Mouse (Mus musculus): ENCODE data around the gene Nhlh1. TPM values are rescaled to one million over a fixed set of nuclear protein-coding genes. Genes with fewer than 3 reads are reported as not detected.

Nhlh1 gene
- total and polyA plus RNA-seq, 3 experiments, result not detected

GRCm38 (mm10) chr1:172071556-172071955, 14.2 kb upstream of the Nhlh1 start:
- Histone ChIP-seq H3K79me2 (ENCODE audit: control insufficient read depth, insufficient read depth, low read length, poor library complexity) (no peaks in the 10 kb centered on the region), H3K36me3 (ENCODE audit: control insufficient read depth in 1 of 2, insufficient read depth in 2 of 2, low read length in 2 of 2) (peaks cover 0 to 8% of the 10 kb centered on the region in 2 experiments; a peak in 2 of 4 replicates), H3K27me3 (ENCODE audit: control insufficient read depth in 1 of 2, insufficient read depth in 2 of 2, low read length in 2 of 2) (no peaks in the 10 kb centered on the region), H3K4me3 (ENCODE audit: control insufficient read depth in 1 of 2, insufficient read depth in 1 of 2, low read depth in 2 of 2, low read length in 2 of 2) (no peak overlapping the region), H3K9me3 (replicated peaks; ENCODE audit: insufficient read depth, low read length) (no peaks in the 10 kb centered on the region), H3K4me1 (ENCODE audit: control insufficient read depth in 1 of 2, insufficient read depth in 2 of 2, low read length in 2 of 2) (no peaks in the 10 kb centered on the region), H3K9ac (ENCODE audit: control insufficient read depth, low read depth, low read length, poor library complexity, severe bottlenecking) (no peak overlapping the region), H3K27ac (ENCODE audit: control insufficient read depth, low read depth, low read length) (no peak overlapping the region)
- TF ChIP-seq EP300 (IDR thresholded peaks at IDR 0.05; ENCODE audit: low read depth in 1 of 2, low read length in 2 of 2), result no peak
- TF ChIP-seq USF2 (IDR thresholded peaks at IDR 0.05; ENCODE audit: borderline replicate concordance in 1 of 2, insufficient read depth in 1 of 2, low read depth in 1 of 2, low read length in 2 of 2), result no peak
- no peak for TF ChIP-seq MAZ (IDR thresholded peaks at IDR 0.05; ENCODE audit: low read depth, low read length)
- TF ChIP-seq ZNF384 (IDR thresholded peaks at IDR 0.05; ENCODE audit: low read depth, low read length), result no peak
- no peak for TF ChIP-seq NRF1 (IDR thresholded peaks at IDR 0.05; ENCODE audit: insufficient read depth, low read depth, low read length, poor library complexity, severe bottlenecking)
- TF ChIP-seq ELF1 (IDR thresholded peaks at IDR 0.05; ENCODE audit: low read depth, low read length), result no peak
- no peak for TF ChIP-seq TCF12 (IDR thresholded peaks at IDR 0.05; ENCODE audit: low read depth, low read length)
- TF ChIP-seq CHD2 (IDR thresholded peaks at IDR 0.05; ENCODE audit: low read length), result no peak
- TF ChIP-seq ZMIZ1 (IDR thresholded peaks at IDR 0.05; ENCODE audit: low read depth, low read length), result no peak
- no peak for TF ChIP-seq POLR2AphosphoS2 (IDR thresholded peaks at IDR 0.05; ENCODE audit: low read length)
- TF ChIP-seq GABPA (IDR thresholded peaks at IDR 0.05; ENCODE audit: low read depth, low read length), result no peak
- no peak for TF ChIP-seq ETS1 (IDR thresholded peaks at IDR 0.05; ENCODE audit: low read depth, low read length)
- no peak for TF ChIP-seq RAD21 (IDR thresholded peaks at IDR 0.05; ENCODE audit: low read depth, low read length)
- TF ChIP-seq MYB (IDR thresholded peaks at IDR 0.05; ENCODE audit: low read depth, low read length), result no peak
- no peak for TF ChIP-seq POLR2A (IDR thresholded peaks at IDR 0.05; ENCODE audit: control insufficient read depth in 1 of 2, insufficient read depth in 1 of 2, low read depth in 1 of 2, low read length in 2 of 2, poor library complexity in 1 of 2)
- TF ChIP-seq ZKSCAN1 (IDR thresholded peaks at IDR 0.05; ENCODE audit: low read depth, low read length), result no peak
- DNase-seq (ENCODE audit: low read depth, low spot score), result no peak

DNA sequence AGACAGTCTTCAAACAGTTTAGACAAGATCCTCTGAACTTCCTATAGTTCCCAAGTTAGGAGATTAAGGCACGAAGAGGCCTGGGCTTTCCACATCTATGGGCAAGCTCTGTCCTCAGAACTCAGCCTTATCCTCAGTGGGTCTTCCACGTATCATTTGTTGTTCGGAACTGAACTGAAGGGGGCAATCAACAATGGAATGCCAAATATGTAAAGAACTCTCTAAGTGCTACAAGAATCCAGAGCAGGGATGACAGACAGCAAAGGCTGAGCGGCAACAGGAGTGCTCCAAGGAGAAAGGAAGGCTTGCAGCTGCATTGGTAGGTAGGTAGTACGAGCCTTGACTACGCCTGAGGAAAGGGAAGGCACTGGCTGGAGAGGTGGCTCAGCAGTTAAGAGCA, 12.9 kb upstream of the Nhlh1 start:
- no peak for DNase-seq (ENCODE audit: low read depth, low spot score)
- Histone ChIP-seq H3K79me2 (ENCODE audit: control insufficient read depth, insufficient read depth, low read length, poor library complexity) (no peaks in the 10 kb centered on the region), H3K9me3 (replicated peaks; ENCODE audit: insufficient read depth, low read length) (no peaks in the 10 kb centered on the region), H3K27me3 (ENCODE audit: control insufficient read depth in 1 of 2, insufficient read depth in 2 of 2, low read length in 2 of 2) (no peaks in the 10 kb centered on the region), H3K27ac (ENCODE audit: control insufficient read depth, low read depth, low read length) (no peak overlapping the region), H3K9ac (ENCODE audit: control insufficient read depth, low read depth, low read length, poor library complexity, severe bottlenecking) (no peak overlapping the region), H3K36me3 (ENCODE audit: control insufficient read depth in 1 of 2, insufficient read depth in 2 of 2, low read length in 2 of 2) (peaks cover 0 to 7% of the 10 kb centered on the region in 2 experiments; a peak in 2 of 4 replicates), H3K4me1 (ENCODE audit: control insufficient read depth in 1 of 2, insufficient read depth in 2 of 2, low read length in 2 of 2) (no peaks in the 10 kb centered on the region), H3K4me3 (ENCODE audit: control insufficient read depth in 1 of 2, insufficient read depth in 1 of 2, low read depth in 2 of 2, low read length in 2 of 2) (no peak overlapping the region)
- TF ChIP-seq ETS1 (IDR thresholded peaks at IDR 0.05; ENCODE audit: low read depth, low read length) (no peak), POLR2AphosphoS2 (IDR thresholded peaks at IDR 0.05; ENCODE audit: low read length) (no peak), TAL1 (IDR thresholded peaks at IDR 0.05; ENCODE audit: low read length) (no peak), UBTF (IDR thresholded peaks at IDR 0.05; ENCODE audit: borderline replicate concordance, insufficient read depth, low read depth, low read length) (no peak), MXI1 (IDR thresholded peaks at IDR 0.05; ENCODE audit: low read depth, low read length) (no peak), MAX (IDR thresholded peaks at IDR 0.05; ENCODE audit: low read length) (no peak), RAD21 (IDR thresholded peaks at IDR 0.05; ENCODE audit: low read depth, low read length) (no peak), ZKSCAN1 (IDR thresholded peaks at IDR 0.05; ENCODE audit: low read depth, low read length) (no peak), NRF1 (IDR thresholded peaks at IDR 0.05; ENCODE audit: insufficient read depth, low read depth, low read length, poor library complexity, severe bottlenecking) (no peak), CHD2 (IDR thresholded peaks at IDR 0.05; ENCODE audit: low read length) (no peak), SIN3A (IDR thresholded peaks at IDR 0.05; ENCODE audit: low read length) (no peak), KAT2A (conservative IDR thresholded peaks at IDR 0.05; ENCODE audit: low read depth, low read length) (no peak), NELFE (IDR thresholded peaks at IDR 0.05; ENCODE audit: low read depth, low read length) (no peak), BHLHE40 (IDR thresholded peaks at IDR 0.05; ENCODE audit: borderline replicate concordance, low read depth, low read length) (no peak), TBP (IDR thresholded peaks at IDR 0.05; ENCODE audit: low read depth, low read length) (no peak), ELF1 (IDR thresholded peaks at IDR 0.05; ENCODE audit: low read depth, low read length) (no peak), ZC3H11A (IDR thresholded peaks at IDR 0.05; ENCODE audit: low read depth, low read length) (no peak)

All from MEL (cell line).